Mouse (Mus musculus): ENCODE measurements at regions not wholly inside any gene's neighbourhood (a gene's known extent, or its start where the extent isn't known, plus 50 kb on each side); places are given as distances from the start of the nearest gene placed in this dataset.

DNA sequence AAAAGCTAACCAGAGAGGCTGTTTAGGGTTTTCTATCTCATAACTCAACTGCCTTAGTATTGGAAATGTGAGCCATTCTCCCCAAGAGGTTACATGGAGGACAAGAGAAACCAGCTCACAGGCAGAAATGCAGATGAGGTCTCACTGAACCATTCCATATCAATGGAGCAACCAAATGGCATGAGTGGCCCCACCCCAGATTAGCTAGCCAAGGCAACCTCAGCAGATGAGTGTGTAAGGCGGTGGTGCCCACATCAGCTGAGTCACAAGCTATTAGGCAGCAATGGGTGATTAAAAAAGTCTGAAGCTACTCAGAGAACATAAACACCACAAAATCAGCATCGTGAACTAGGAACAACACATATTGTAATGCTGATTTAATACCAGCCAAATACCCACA lies 133.2 kb downstream of the Lpin1 start:
- no peak for ATAC-seq (ENCODE audit: insufficient number of reproducible peaks, low FRiP score, low TSS enrichment)

DNA sequence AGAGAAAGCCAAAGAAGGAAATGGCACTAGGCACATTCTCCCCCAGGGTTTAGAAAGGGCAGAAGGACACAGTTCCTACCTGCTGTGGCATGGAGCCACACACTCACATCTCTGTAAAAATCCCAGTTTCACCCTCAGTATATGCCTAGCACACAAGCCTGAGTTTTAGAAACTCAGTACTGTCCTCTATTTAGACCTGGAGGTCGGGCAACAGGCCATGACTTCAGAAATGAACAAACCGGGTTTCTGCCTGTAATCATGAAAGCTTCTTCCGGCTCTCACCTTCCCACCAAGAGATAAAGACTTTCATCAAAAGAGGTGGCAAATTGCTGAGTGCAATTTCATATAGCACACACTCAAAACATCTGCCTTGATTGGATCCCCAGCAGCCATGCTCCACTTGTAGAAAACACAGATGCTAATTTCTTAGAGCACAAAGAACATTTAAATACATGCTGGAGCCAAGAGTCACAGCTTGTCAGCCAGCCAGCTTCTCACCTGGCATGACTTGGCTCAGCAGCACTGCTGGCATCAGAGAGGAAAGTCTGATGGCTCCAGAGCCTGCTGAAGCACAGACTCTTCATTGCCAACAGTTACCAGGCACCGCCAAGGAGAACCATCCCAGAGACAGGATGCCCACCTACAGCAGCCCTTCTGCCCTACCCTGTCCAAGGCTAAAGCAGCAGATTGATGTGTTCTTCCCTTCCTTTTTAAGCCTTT lies 136.2 kb downstream of the Lpin1 start:
- peak; percentile 98 for ATAC-seq (ENCODE audit: insufficient number of reproducible peaks, low FRiP score, low TSS enrichment)

DNA sequence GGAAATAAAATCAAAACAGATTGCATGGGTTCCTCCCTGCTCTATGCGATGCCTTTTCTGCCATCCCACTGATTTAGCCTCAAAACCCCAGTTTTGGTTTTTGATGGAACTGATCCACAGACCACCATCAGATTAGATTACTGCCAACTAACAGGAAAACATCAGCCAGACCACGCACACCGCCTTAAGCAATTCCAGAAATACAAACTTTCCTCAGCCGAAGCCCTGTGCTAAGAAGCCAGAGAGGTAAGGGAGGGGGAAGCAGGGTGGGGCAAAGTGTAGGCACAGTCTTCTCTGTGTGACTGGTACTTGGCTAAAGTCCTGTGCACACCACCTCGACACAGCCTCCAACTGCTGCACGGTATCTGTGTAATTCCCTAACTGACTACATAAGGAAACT lies 153.3 kb downstream of the Lpin1 start:
- no peak for ATAC-seq (ENCODE audit: insufficient number of reproducible peaks, low FRiP score, low TSS enrichment)

DNA sequence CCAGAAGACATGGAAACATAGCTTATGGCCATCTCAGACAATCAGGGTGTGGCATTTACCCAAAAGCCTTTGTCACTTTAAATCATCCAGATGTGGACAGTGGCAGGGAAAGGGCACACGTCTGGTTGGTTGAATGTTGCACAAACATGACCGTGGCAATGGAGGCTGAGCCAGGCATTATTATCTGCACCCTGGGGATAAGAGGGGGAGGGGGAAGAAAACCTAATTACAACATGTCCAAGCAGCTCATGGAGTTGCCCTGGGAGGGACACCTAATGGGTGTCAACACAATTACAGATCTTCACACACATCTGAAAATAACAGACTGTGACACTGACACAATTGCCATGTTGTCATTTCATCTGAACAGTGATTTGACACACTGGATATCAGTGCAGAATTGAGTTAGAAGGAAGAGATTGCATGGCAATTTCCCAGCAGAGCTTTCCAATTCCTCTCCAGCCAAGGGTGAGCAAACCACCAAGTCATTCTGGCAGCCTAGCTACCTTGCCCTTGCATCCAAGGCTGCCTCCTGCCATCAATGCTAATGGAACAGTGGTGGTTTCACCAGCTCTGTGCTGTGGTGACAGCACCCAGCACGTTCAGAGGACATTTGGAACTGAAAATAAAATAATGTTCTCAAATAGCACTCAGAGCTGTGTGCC lies 159.9 kb downstream of the Lpin1 start:
- no peak for ATAC-seq (ENCODE audit: insufficient number of reproducible peaks, low FRiP score, low TSS enrichment)

DNA sequence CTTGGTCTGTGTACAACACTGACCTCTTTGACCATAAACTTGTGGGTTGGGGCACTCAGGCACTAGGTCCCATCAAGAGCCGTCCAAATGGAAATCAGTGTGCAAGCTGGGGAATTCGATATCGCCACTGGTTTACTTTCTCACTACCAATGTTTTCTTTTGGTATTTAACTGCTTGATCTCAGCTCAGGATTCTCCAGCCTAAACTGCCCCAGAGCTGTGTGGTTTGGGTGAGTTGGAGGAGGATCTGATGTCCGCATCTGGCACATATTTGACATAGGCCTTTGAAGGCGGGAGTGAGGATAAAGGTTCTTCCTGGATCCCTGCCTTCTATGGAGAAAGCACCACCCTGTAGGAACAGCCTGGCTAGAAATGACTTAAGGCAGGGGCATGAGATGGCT lies 172.0 kb downstream of the Lpin1 start:
- ATAC-seq (ENCODE audit: insufficient number of reproducible peaks, low FRiP score, low TSS enrichment) = no peak

DNA sequence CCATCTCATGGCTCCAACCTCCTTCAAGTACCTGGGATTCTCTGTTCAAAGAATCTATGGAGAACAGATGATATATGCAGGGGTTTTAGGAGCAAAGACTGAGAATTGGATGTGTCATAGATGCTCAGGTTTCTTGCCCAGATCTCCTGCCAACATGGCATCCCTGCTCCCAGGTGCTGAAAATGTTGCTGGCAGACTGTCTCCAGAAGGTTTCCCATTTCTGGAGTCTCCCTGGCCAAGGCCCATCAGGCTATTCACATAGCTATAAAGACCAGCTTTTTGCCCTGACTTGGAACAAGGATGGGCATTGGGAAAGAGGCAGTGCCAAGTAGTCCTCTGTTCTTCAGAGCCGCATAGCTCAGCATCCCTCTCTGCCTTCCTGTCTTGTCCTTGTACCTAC lies 173.8 kb downstream of the Lpin1 start:
- no peak for ATAC-seq (ENCODE audit: insufficient number of reproducible peaks, low FRiP score, low TSS enrichment)

DNA sequence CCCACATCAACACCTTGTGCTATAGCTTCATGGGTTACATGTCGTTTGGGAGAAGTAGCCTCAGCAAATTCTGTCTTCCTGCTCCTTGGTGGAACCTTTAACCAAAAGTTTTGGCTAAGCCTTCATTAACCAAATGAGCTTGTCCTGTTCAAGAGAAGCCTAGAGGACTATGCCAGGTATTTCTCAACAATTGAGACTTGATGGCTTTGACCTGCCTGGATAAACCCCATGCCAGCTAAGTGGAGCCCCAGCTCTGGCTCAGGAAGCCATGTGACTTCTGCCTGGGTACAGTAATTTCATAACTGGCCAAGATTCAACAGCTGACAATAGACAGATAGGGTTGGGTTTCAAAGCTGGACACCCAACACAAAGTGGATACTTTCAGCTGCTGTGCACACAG lies 174.5 kb downstream of the Lpin1 start:
- no peak for ATAC-seq (ENCODE audit: insufficient number of reproducible peaks, low FRiP score, low TSS enrichment)

DNA sequence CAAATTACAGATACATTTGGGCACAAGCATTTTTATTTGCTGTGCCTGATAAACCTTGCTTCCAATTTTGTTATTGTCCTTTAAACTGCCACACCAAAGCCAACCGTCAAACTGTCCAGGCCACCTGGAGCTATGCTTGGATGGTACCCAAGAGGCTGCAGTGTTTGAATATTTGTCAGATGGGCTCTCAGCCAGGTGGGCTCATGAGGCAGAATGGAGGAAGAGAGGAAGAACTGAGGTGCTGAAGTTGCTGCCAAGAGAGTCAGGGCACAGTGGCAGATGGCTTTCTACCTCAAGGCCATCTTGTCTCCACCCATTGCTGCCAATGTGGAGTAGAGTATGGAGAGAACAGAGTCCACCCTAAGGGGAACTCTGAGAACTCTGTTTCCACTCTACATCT lies 176.0 kb downstream of the Lpin1 start:
- peak; percentile 62; the same call in 1 of the 2 replicates for ATAC-seq (ENCODE audit: insufficient number of reproducible peaks, low FRiP score, low TSS enrichment)

DNA sequence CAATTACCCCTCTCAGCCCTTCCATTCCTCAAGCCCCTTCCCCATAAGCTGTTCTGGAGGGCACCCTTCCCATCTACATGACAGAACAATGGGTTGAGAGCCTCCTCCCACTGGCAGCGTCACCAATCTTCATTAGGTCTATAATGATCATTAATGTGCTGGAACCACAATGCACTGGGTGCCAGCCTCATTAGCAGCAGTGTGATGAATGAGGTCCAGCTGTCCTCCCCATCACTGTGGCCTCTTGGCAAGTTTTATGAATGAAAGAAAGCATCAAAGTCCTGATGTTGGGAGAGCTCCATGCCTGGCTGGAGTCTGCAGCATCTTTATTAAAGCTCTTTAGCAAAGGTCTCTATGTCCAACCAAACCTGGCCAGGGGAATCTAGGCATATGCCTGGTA lies 176.5 kb downstream of the Lpin1 start:
- no peak for ATAC-seq (ENCODE audit: insufficient number of reproducible peaks, low FRiP score, low TSS enrichment)

DNA sequence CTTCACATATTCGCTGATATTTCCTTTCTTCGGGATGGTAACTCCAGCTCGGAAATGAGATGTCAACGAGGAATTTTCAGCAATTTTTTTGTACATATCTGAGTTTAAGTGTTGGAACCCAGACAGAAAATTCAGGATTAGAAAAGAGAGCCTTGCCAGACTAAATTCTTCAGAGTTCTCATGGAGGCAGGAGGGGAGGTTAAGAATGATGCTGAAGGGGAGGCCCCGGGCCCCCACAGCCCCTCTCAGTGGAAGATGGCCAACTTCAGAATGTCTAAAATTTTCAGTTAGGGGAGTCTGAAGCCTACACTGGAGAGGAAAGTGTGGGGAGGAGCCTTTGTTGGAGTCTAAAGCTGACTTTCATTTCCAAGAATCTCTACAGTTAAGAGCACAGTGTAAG lies 184.8 kb downstream of the Lpin1 start:
- ATAC-seq (ENCODE audit: insufficient number of reproducible peaks, low FRiP score, low TSS enrichment) = no peak

DNA sequence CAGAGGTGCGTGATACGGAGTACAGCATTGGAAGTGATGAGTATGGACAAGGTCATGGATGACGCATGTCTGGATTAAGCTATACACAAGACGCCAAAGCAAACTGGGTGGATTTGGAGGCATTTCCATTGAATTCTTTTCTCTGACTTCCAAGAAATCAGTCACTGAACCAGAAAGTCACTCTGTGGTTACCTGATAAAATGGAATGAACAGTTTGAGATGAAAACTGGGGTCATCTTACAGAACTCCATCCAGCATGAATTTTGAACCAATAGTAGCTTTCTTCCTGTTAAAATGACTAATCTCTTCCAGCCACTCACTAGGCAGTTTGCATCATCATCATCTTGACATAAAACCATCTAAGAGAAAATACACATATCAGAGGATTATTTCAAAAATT lies 186.2 kb downstream of the Lpin1 start:
- no peak for ATAC-seq (ENCODE audit: insufficient number of reproducible peaks, low FRiP score, low TSS enrichment)

DNA sequence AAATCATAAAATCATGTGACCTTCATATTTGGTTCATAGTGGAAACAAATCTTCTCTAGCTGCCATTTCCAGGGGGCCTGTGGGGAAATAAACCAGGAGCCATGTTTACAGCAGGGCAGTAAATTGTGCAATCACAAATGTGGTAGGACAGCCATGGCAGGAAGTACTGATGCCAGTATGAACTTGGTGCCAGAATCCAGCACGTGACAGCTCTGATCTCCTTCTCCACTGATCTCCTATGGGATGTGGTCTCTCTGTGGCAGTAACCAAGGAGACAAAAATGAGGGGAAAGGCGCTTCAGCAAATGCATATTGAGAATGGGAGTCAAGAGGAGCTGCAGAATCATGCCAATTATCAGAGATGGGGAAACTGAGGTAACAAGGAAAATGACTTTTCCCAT lies 215.0 kb downstream of the Lpin1 start:
- ATAC-seq (ENCODE audit: insufficient number of reproducible peaks, low FRiP score, low TSS enrichment) = no peak

DNA sequence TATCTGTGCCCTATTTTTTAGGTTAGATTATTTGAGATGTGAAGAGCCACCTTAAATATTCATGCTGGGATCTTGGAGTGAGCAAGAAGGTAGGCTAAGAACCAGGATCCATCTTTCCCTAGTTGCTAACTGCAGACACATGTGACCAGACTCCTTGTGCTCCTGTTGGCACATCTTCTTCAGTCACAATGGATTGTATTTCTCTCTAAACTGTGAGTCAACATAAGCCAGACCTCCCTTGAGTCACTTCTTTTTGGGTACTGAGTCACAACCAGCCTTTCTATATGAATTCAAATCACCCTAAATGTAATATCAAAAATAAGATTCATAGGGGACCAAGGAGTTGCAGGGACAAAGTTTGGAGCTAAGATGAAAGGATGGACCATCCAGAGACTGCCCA lies 217.9 kb downstream of the Lpin1 start:
- ATAC-seq (ENCODE audit: insufficient number of reproducible peaks, low FRiP score, low TSS enrichment) = no peak

DNA sequence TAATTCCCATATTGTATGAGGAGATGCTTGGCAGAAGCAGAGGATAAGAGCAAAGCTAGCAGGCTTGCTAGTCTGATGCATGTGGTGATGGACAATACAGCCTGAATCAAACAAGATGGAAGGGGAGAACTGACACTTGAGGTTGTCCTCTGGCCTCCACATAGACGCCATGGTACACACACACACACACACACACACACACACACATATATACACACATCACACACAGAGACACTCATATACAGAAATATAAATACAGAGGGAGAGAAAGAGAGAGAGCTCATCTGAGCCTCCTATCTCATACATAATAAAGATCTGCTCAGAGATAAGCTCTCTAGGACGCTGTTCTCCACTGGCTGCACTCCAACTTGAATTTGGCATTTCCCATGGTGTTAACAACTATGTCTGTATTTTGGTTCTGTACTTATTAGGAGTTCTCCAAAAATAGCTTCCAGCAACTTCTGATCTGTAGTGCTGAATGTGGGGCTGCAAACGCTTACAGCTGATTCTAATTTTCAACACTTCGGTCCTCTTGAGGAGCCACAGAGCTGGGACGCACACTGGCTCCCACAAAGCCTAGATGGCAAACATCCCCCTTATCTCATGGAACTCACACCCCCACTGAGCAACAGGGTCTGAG lies 219.0 kb downstream of the Lpin1 start:
- no peak for ATAC-seq (ENCODE audit: insufficient number of reproducible peaks, low FRiP score, low TSS enrichment)

DNA sequence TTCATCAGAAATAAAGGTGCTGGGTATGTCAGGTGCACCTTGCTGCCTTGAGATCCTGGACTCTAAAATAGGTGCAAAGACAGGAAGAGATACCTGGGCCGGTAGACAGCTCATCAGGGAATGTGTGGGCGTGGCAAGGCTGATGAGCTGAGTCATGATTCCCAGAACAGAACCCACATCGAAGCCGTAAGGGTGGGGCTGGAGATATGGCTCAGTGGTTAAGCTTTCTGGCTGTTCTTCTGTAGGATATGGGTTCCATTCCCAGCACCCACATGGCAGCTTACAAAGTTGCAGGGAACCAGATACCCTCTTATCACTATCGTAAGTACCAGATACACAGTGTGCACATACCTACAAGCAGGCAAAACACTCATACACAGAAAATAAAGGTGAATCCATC lies 219.6 kb downstream of the Lpin1 start:
- no peak for ATAC-seq (ENCODE audit: insufficient number of reproducible peaks, low FRiP score, low TSS enrichment)

DNA sequence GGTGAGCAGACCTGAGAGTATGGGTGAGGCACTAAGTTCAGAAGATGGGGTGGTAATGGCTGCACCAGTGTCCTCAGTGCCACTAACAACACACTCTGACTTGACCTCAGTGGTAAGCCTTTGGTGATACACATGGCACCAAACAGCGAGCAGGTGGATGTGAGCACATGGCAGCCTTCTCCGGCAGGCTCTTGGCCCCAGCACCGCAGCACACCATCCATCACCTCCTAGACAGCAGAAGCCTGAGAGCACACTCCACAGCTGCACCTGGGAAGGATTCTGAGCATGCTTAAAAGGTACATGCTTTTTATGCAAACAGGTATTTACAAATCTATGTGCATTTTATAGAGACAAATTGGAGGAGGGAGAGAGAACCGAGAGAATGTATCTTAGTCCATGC lies 223.7 kb downstream of the Lpin1 start:
- no peak for ATAC-seq (ENCODE audit: insufficient number of reproducible peaks, low FRiP score, low TSS enrichment)

DNA sequence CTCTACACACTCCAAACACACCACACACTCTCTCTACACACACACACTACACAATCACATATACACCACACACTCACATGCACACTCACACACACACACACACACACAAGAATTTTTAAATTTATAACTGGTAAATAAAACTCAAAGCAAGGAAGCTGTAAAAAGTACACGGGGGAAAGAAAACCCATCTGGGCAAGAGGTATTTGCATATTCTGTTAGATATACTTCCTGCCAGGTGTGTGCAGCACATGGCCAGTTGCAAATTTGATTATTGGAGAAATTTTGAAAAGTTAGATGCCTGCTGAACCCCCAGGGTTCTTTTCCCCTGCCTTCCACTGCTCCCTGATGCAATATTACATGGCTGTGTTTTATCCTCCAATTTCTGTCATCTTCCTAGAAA lies 226.4 kb downstream of the Lpin1 start:
- ATAC-seq (ENCODE audit: insufficient number of reproducible peaks, low FRiP score, low TSS enrichment) = no peak

DNA sequence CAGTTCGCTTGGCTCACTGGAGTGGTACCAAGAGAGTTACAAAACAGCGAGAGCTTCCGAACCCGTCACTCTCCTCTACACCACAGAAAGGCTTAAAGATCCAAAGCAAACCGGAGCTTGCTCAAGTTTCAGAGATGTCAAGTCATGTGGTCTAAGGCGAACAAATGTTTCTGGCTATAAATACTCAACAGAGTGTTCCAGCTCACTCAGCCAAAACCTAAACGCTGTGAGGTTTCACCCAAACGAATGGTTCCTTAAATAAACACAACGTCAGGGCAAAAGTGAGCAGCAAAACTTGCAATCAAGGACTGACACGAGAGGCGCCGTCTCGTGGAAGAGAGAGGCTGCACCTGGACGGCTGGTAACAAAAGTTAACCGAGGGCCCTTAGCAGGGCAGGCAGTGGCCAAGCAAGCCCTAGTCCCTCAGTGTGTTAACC lies 227.2 kb downstream of the Lpin1 start:
- no peak for ATAC-seq (ENCODE audit: insufficient number of reproducible peaks, low FRiP score, low TSS enrichment)

DNA sequence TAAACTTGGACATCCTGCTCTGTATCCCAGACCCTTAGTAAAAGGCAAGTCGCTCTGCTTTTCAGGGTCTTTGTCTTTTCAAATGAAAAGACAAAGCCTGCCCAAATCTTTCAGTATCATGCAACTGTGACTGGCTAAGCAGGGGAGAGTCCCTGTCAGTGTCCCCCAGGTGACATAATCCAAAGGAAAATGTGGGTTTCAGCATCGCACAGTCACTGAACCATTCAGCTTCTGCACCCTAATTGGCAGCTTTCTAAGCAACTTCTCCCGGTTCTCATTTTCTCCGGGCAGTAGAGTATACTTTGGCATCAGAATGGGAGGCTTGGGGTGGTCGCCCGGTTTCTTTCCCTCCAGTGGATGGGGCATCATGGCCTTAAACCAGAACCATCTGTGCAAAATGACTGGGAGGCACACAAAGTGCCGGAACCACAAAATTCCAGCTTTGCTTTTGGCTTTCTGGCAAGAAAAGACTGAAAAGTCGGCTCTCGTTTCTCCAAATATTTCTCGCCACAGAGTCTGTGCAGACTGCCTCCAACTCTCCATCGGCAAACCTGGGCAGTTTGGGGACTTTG lies 228.3 kb downstream of the Lpin1 start:
- ATAC-seq (ENCODE audit: insufficient number of reproducible peaks, low FRiP score, low TSS enrichment) = no peak

DNA sequence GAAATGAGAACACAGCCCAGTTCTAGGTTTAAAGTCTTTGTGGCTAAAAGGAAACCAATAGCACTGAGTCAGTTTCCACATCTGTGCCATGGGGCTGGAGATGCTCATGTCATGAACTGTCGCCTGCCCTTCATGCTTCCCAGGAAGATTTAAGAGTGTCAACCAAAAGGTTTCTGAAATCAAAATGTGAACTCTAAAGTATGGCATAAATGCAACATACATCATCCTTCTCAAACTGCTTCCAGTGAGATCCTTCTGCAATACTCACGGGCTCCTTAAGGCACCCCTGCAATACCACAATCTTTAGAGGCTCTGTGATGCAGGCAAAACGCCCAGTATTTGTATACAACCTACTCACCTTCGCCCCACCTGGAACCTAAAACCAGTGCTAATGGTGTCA lies 229.7 kb downstream of the Lpin1 start:
- ATAC-seq (ENCODE audit: insufficient number of reproducible peaks, low FRiP score, low TSS enrichment) = no peak

DNA sequence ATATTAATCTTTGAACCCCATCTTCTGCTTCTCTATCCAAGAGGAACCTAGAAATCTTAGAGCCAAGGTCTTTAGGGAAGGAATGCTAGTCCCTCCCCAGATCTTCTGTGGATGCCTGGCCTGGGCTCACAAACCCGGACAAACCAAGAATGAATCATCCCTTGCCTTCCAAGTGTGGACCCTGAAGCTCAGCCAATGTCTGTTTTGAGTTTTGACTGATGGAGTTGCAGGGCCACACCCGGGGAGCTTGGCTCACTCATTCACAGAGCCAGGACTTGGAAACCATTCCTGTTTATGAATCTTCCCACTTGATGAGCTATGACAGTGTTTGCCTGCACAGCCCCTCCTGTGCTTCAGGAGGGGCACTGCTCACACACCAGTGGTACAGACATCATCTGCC lies 230.4 kb downstream of the Lpin1 start:
- ATAC-seq (ENCODE audit: insufficient number of reproducible peaks, low FRiP score, low TSS enrichment) = no peak

All from cerebellum, adult (tissue).